Mouse (Mus musculus): Measurements from ENCODE around the gene 1700025C18Rik. TPM values are rescaled to one million over a fixed set of nuclear protein-coding genes. Genes with fewer than 3 reads are reported as not detected.

1700025C18Rik gene
- polyA plus RNA-seq, 1 experiment from 2014 or later, result not detected

- Histone ChIP-seq H3K27me3 (ENCODE audit: control insufficient read depth, insufficient read depth, low read length) (peaks cover 51% of the 10 kb centered on the region), H3K4me3 (replicated peaks; ENCODE audit: low read length) (no peak overlapping the region), H3K4me1 (replicated peaks; ENCODE audit: control insufficient read depth, insufficient read depth, low read length) (peaks cover 8% of the 10 kb centered on the region; the same call in 1 of the 2 replicates), H3K36me3 (replicated peaks; ENCODE audit: control insufficient read depth, insufficient read depth) (no peaks in the 10 kb centered on the region), H3K27ac (no peak overlapping the region), H3K9ac (no peak overlapping the region), H3K9me3 (ENCODE audit: control insufficient read depth, low read length) (no peaks in the 10 kb centered on the region), H3K4me2 (replicated peaks) (peak overlapping the region; percentile 22)
- peak; percentile 82 for DNase-seq (ENCODE audit: low spot score)
- WGBS, result 1% methylated on average over 44 of the region's 54 CpGs
- peak; percentile 52 for ATAC-seq (ENCODE audit: low FRiP score)
Observed at GRCm38 (mm10) chr2:165112149-165112548, 21.6 kb upstream of the 1700025C18Rik start.

GRCm38 (mm10) chr2:165106585-165106984 lies 16.0 kb upstream of the 1700025C18Rik start:
- Histone ChIP-seq H3K9me3 (ENCODE audit: control insufficient read depth, low read length) (no peaks in the 10 kb centered on the region), H3K4me3 (replicated peaks; ENCODE audit: low read length) (no peak overlapping the region), H3K9ac (peak overlapping the region; percentile 24; the same call in 1 of the 2 replicates), H3K27me3 (ENCODE audit: control insufficient read depth, insufficient read depth, low read length) (peaks cover 34% of the 10 kb centered on the region), H3K4me2 (replicated peaks) (0 out of 2 replicates have a peak overlapping the region, but pooled peaks have one; percentile 10), H3K27ac (0 out of 2 replicates have a peak overlapping the region, but pooled peaks have one; percentile 16), H3K4me1 (replicated peaks; ENCODE audit: control insufficient read depth, insufficient read depth, low read length) (peaks cover 14% of the 10 kb centered on the region), H3K36me3 (replicated peaks; ENCODE audit: control insufficient read depth, insufficient read depth) (no peaks in the 10 kb centered on the region)
- WGBS, result 13% methylated on average over 18 of the region's 18 CpGs
- DNase-seq (ENCODE audit: low spot score), result no peak
- no peak for ATAC-seq (ENCODE audit: low FRiP score)

- H3K27me3 ChIP-seq (ENCODE audit: control insufficient read depth, insufficient read depth, low read length), result peaks cover 24% of the 10 kb centered on the region
- H3K36me3 ChIP-seq (replicated peaks; ENCODE audit: control insufficient read depth, insufficient read depth), result no peaks in the 10 kb centered on the region
- no peak overlapping the region for H3K4me2 ChIP-seq (replicated peaks)
- ATAC-seq (ENCODE audit: low FRiP score) (peak; percentile 58; the same call in 1 of the 2 replicates), DNase-seq (ENCODE audit: low spot score) (no peak)
- no peaks in the 10 kb centered on the region for H3K9me3 ChIP-seq (ENCODE audit: control insufficient read depth, low read length)
- peaks cover 18% of the 10 kb centered on the region for H3K4me1 ChIP-seq (replicated peaks; ENCODE audit: control insufficient read depth, insufficient read depth, low read length)
- no peak overlapping the region for H3K4me3 ChIP-seq (replicated peaks; ENCODE audit: low read length)
- H3K27ac ChIP-seq, result no peak overlapping the region
- 40% methylated on average over 16 of the region's 16 CpGs for WGBS
- no peak overlapping the region for H3K9ac ChIP-seq
Observed at GRCm38 (mm10) chr2:165105513-165106079, 15.0 kb upstream of the 1700025C18Rik start.

GRCm38 (mm10) chr2:165102920-165103319 lies 12.4 kb upstream of the 1700025C18Rik start:
- no peak overlapping the region for H3K4me2 ChIP-seq (replicated peaks)
- DNase-seq (ENCODE audit: low spot score) (no peak), ATAC-seq (ENCODE audit: low FRiP score) (no peak)
- peaks cover 12% of the 10 kb centered on the region; the same call in 1 of the 2 replicates for H3K27me3 ChIP-seq (ENCODE audit: control insufficient read depth, insufficient read depth, low read length)
- 79% methylated on average over 3 of the region's 3 CpGs for WGBS
- H3K4me1 ChIP-seq (replicated peaks; ENCODE audit: control insufficient read depth, insufficient read depth, low read length), result peaks cover 18% of the 10 kb centered on the region
- H3K27ac ChIP-seq, result no peak overlapping the region
- H3K9me3 ChIP-seq (ENCODE audit: control insufficient read depth, low read length), result no peaks in the 10 kb centered on the region
- H3K4me3 ChIP-seq (replicated peaks; ENCODE audit: low read length), result no peak overlapping the region
- H3K36me3 ChIP-seq (replicated peaks; ENCODE audit: control insufficient read depth, insufficient read depth), result no peaks in the 10 kb centered on the region
- no peak overlapping the region for H3K9ac ChIP-seq

GRCm38 (mm10) chr2:165100749-165101148 lies 10.2 kb upstream of the 1700025C18Rik start:
- no peaks in the 10 kb centered on the region for H3K9me3 ChIP-seq (ENCODE audit: control insufficient read depth, low read length)
- peaks cover 18% of the 10 kb centered on the region for H3K4me1 ChIP-seq (replicated peaks; ENCODE audit: control insufficient read depth, insufficient read depth, low read length)
- H3K27me3 ChIP-seq (ENCODE audit: control insufficient read depth, insufficient read depth, low read length), result peaks cover 12% of the 10 kb centered on the region; the same call in 1 of the 2 replicates
- no peaks in the 10 kb centered on the region for H3K36me3 ChIP-seq (replicated peaks; ENCODE audit: control insufficient read depth, insufficient read depth)
- no peak overlapping the region for H3K4me2 ChIP-seq (replicated peaks)
- no peak for DNase-seq (ENCODE audit: low spot score)
- no peak overlapping the region for H3K4me3 ChIP-seq (replicated peaks; ENCODE audit: low read length)
- no peak overlapping the region for H3K27ac ChIP-seq
- H3K9ac ChIP-seq, result no peak overlapping the region
- no peak for ATAC-seq (ENCODE audit: low FRiP score)
- WGBS, result 19% methylated on average over 6 of the region's 6 CpGs

GRCm38 (mm10) chr2:165098861-165099260 lies 8.3 kb upstream of the 1700025C18Rik start:
- no peak for DNase-seq (ENCODE audit: low spot score)
- no peak for ATAC-seq (ENCODE audit: low FRiP score)
- 77% methylated on average over 3 of the region's 3 CpGs for WGBS
- no peak overlapping the region for H3K9ac ChIP-seq
- H3K27ac ChIP-seq, result no peak overlapping the region
- H3K4me1 ChIP-seq (replicated peaks; ENCODE audit: control insufficient read depth, insufficient read depth, low read length), result peaks cover 17% of the 10 kb centered on the region
- no peaks in the 10 kb centered on the region for H3K9me3 ChIP-seq (ENCODE audit: control insufficient read depth, low read length)
- no peaks in the 10 kb centered on the region for H3K36me3 ChIP-seq (replicated peaks; ENCODE audit: control insufficient read depth, insufficient read depth)
- H3K4me3 ChIP-seq (replicated peaks; ENCODE audit: low read length), result no peak overlapping the region
- peaks cover 12% of the 10 kb centered on the region; the same call in 1 of the 2 replicates for H3K27me3 ChIP-seq (ENCODE audit: control insufficient read depth, insufficient read depth, low read length)
- H3K4me2 ChIP-seq (replicated peaks), result no peak overlapping the region

- Histone ChIP-seq H3K4me3 (replicated peaks; ENCODE audit: low read length) (no peak overlapping the region), H3K9ac (no peak overlapping the region), H3K4me1 (replicated peaks; ENCODE audit: control insufficient read depth, insufficient read depth, low read length) (peaks cover 17% of the 10 kb centered on the region), H3K36me3 (replicated peaks; ENCODE audit: control insufficient read depth, insufficient read depth) (no peaks in the 10 kb centered on the region), H3K4me2 (replicated peaks) (no peak overlapping the region), H3K27ac (peak overlapping the region; percentile 23; the same call in 1 of the 2 replicates), H3K27me3 (ENCODE audit: control insufficient read depth, insufficient read depth, low read length) (0 out of 2 replicates have a peak, but pooled peaks cover 7% of the 10 kb centered on the region), H3K9me3 (ENCODE audit: control insufficient read depth, low read length) (no peaks in the 10 kb centered on the region)
- no peak for DNase-seq (ENCODE audit: low spot score)
- 15% methylated on average over 10 of the region's 10 CpGs for WGBS
- no peak for ATAC-seq (ENCODE audit: low FRiP score)
Observed at GRCm38 (mm10) chr2:165096367-165096766, 5.8 kb upstream of the 1700025C18Rik start.

- no peak for ATAC-seq (ENCODE audit: low FRiP score)
- 52% methylated on average over 7 of the region's 7 CpGs for WGBS
Observed at GRCm38 (mm10) chr2:165092393-165092792, 1.8 kb upstream of the 1700025C18Rik start.

GRCm38 (mm10) chr2:165091433-165091965 lies 949 bp upstream of the 1700025C18Rik start:
- Histone ChIP-seq H3K4me1 (replicated peaks; ENCODE audit: control insufficient read depth, insufficient read depth, low read length) (peaks cover 5% of the 10 kb centered on the region; the same call in 1 of the 2 replicates), H3K9ac (no peak overlapping the region), H3K4me2 (replicated peaks) (no peak overlapping the region), H3K9me3 (ENCODE audit: control insufficient read depth, low read length) (no peaks in the 10 kb centered on the region), H3K4me3 (replicated peaks; ENCODE audit: low read length) (no peak overlapping the region), H3K27ac (no peak overlapping the region), H3K27me3 (ENCODE audit: control insufficient read depth, insufficient read depth, low read length) (peaks cover 2% of the 10 kb centered on the region; the same call in 1 of the 2 replicates), H3K36me3 (replicated peaks; ENCODE audit: control insufficient read depth, insufficient read depth) (no peaks in the 10 kb centered on the region)
- ATAC-seq (ENCODE audit: low FRiP score), result no peak
- DNase-seq (ENCODE audit: low spot score), result no peak
- WGBS, result 60% methylated on average over 8 of the region's 8 CpGs

More at GRCm38 (mm10) chr2:165092393-165092792, 1.8 kb upstream of the 1700025C18Rik start:
- no peak for DNase-seq (ENCODE audit: low spot score)
- Histone ChIP-seq H3K9me3 (ENCODE audit: control insufficient read depth, low read length) (no peaks in the 10 kb centered on the region), H3K4me1 (replicated peaks; ENCODE audit: control insufficient read depth, insufficient read depth, low read length) (peaks cover 13% of the 10 kb centered on the region; the same call in 1 of the 2 replicates), H3K27me3 (ENCODE audit: control insufficient read depth, insufficient read depth, low read length) (peaks cover 2% of the 10 kb centered on the region; the same call in 1 of the 2 replicates), H3K36me3 (replicated peaks; ENCODE audit: control insufficient read depth, insufficient read depth) (no peaks in the 10 kb centered on the region), H3K4me2 (replicated peaks) (no peak overlapping the region), H3K4me3 (replicated peaks; ENCODE audit: low read length) (no peak overlapping the region), H3K9ac (no peak overlapping the region), H3K27ac (no peak overlapping the region)

Measured in hindbrain, embryonic 14.5 days (tissue).